Mouse (Mus musculus) embryo, embryonic 11 days (tissue): ENCODE measurements around the gene Mettl21a.
"Not testable (repeated sequence)": the region's sequence is repeated elsewhere in the genome, so short reads cannot be mapped to it uniquely, and the experiment has no call there.

Experiments used
- DNase-seq: peaks from one replicate; pipeline ENCODE4 v3.0.0-alpha.2; 2015

Gene Mettl21a

GRCm38 (mm10) chr1:64616881-64617714 lies at the start of gene Mettl21a:
Gene Mettl21a (minus strand): TSS chr1:64617242.
- DNase-seq = peak; percentile 94

- no peak for DNase-seq
Measured at GRCm38 (mm10) chr1:64658876-64659275, 41.8 kb upstream of the Mettl21a start.

GRCm38 (mm10) chr1:64656423-64657129 lies 39.5 kb upstream of the Mettl21a start:
- DNase-seq = no peak

GRCm38 (mm10) chr1:64655415-64655814 lies 38.4 kb upstream of the Mettl21a start:
- DNase-seq = no peak

- DNase-seq = no peak
Measured at GRCm38 (mm10) chr1:64653701-64654100, 36.7 kb upstream of the Mettl21a start.

- DNase-seq = no peak
Measured at GRCm38 (mm10) chr1:64649362-64650124, 32.5 kb upstream of the Mettl21a start.

- no peak for DNase-seq
Measured at GRCm38 (mm10) chr1:64644513-64644912, 27.5 kb upstream of the Mettl21a start.

- not testable (repeated sequence) for DNase-seq
Measured at GRCm38 (mm10) chr1:64642541-64642940, 25.5 kb upstream of the Mettl21a start.

GRCm38 (mm10) chr1:64641069-64641468 lies 24.0 kb upstream of the Mettl21a start:
- DNase-seq = no peak

GRCm38 (mm10) chr1:64639279-64639678 lies 22.2 kb upstream of the Mettl21a start:
- no peak for DNase-seq

- no peak for DNase-seq
Measured at GRCm38 (mm10) chr1:64635624-64636023, 18.6 kb upstream of the Mettl21a start.

GRCm38 (mm10) chr1:64633237-64633636 lies 16.2 kb upstream of the Mettl21a start:
- no peak for DNase-seq

- no peak for DNase-seq
Measured at GRCm38 (mm10) chr1:64631526-64631925, 14.5 kb upstream of the Mettl21a start.

GRCm38 (mm10) chr1:64625214-64625613 lies 8.2 kb upstream of the Mettl21a start:
- no peak for DNase-seq

GRCm38 (mm10) chr1:64623558-64624435 lies 6.8 kb upstream of the Mettl21a start:
- DNase-seq = peak; percentile 16

- no peak for DNase-seq
Measured at GRCm38 (mm10) chr1:64621116-64621515, 4.1 kb upstream of the Mettl21a start.

GRCm38 (mm10) chr1:64618226-64618625 lies 1.2 kb upstream of the Mettl21a start:
- no peak for DNase-seq

GRCm38 (mm10) chr1:64617715-64617984 lies 608 bp upstream of the Mettl21a start:
- peak; percentile 90 for DNase-seq

GRCm38 (mm10) chr1:64616531-64616880 lies 536 bp downstream of the Mettl21a start:
- DNase-seq = no peak

GRCm38 (mm10) chr1:64616076-64616475 lies 966 bp downstream of the Mettl21a start:
- peak; percentile 15 for DNase-seq

- DNase-seq = no peak
Measured at GRCm38 (mm10) chr1:64615531-64615991, 1.5 kb downstream of the Mettl21a start.

GRCm38 (mm10) chr1:64614801-64615345 lies 2.2 kb downstream of the Mettl21a start:
- DNase-seq = no peak
